Mouse (Mus musculus): ENCODE results near the gene Dbnl. TPM values are rescaled to one million over a fixed set of nuclear protein-coding genes. Genes with fewer than 3 reads are reported as not detected.

Dbnl gene
- polyA plus RNA-seq, 1 experiment from 2014 or later, result 44.5 TPM

- WGBS (ENCODE audit: insufficient replicate concordance), result 66% methylated on average over 6 of the region's 6 CpGs
- no peak for ATAC-seq (ENCODE audit: insufficient read depth)
- Histone ChIP-seq H3K9me3 (replicated peaks) (no peaks in the 10 kb centered on the region), H3K27ac (replicated peaks) (no peak overlapping the region), H3K4me2 (no peak overlapping the region), H3K36me3 (replicated peaks) (peaks cover 23% of the 10 kb centered on the region), H3K27me3 (no peaks in the 10 kb centered on the region), H3K4me3 (replicated peaks) (no peak overlapping the region), H3K9ac (no peak overlapping the region), H3K4me1 (replicated peaks) (peaks cover 13% of the 10 kb centered on the region)
Measured at GRCm38 (mm10) chr11:5766019-5766418, 22.3 kb upstream of the Dbnl start.

GRCm38 (mm10) chr11:5778481-5778880, 9.8 kb upstream of the Dbnl start:
- no peak overlapping the region for H3K9ac ChIP-seq
- H3K4me2 ChIP-seq, result no peak overlapping the region
- H3K4me1 ChIP-seq (replicated peaks), result peaks cover 13% of the 10 kb centered on the region
- ATAC-seq (ENCODE audit: insufficient read depth), result no peak
- H3K4me3 ChIP-seq (replicated peaks), result no peak overlapping the region
- no peaks in the 10 kb centered on the region for H3K9me3 ChIP-seq (replicated peaks)
- 57% methylated on average over 2 of the region's 2 CpGs for WGBS (ENCODE audit: insufficient replicate concordance)
- no peaks in the 10 kb centered on the region for H3K36me3 ChIP-seq (replicated peaks)
- no peaks in the 10 kb centered on the region for H3K27me3 ChIP-seq
- H3K27ac ChIP-seq (replicated peaks), result no peak overlapping the region

GRCm38 (mm10) chr11:5780035-5780499, 8.2 kb upstream of the Dbnl start:
- no peak overlapping the region for H3K27ac ChIP-seq (replicated peaks)
- no peaks in the 10 kb centered on the region for H3K27me3 ChIP-seq
- 80% methylated on average over 6 of the region's 6 CpGs for WGBS (ENCODE audit: insufficient replicate concordance)
- H3K4me2 ChIP-seq, result no peak overlapping the region
- H3K9ac ChIP-seq, result no peak overlapping the region
- H3K4me1 ChIP-seq (replicated peaks), result peaks cover 13% of the 10 kb centered on the region
- no peaks in the 10 kb centered on the region for H3K36me3 ChIP-seq (replicated peaks)
- H3K9me3 ChIP-seq (replicated peaks), result no peaks in the 10 kb centered on the region
- H3K4me3 ChIP-seq (replicated peaks), result no peak overlapping the region
- no peak for ATAC-seq (ENCODE audit: insufficient read depth)

- peak overlapping the region; percentile 42 for H3K4me2 ChIP-seq
- no peak overlapping the region for H3K9ac ChIP-seq
- H3K27me3 ChIP-seq, result no peaks in the 10 kb centered on the region
- H3K4me3 ChIP-seq (replicated peaks), result no peak overlapping the region
- no peaks in the 10 kb centered on the region for H3K36me3 ChIP-seq (replicated peaks)
- peak; percentile 82 for ATAC-seq (ENCODE audit: insufficient read depth)
- 43% methylated on average over 8 of the region's 8 CpGs for WGBS (ENCODE audit: insufficient replicate concordance)
- H3K4me1 ChIP-seq (replicated peaks), result peaks cover 29% of the 10 kb centered on the region
- H3K9me3 ChIP-seq (replicated peaks), result no peaks in the 10 kb centered on the region
- H3K27ac ChIP-seq (replicated peaks), result peak overlapping the region; percentile 15
Measured at GRCm38 (mm10) chr11:5782199-5782944, 5.9 kb upstream of the Dbnl start.

GRCm38 (mm10) chr11:5785732-5786131, 2.6 kb upstream of the Dbnl start:
- Histone ChIP-seq H3K27ac (replicated peaks) (peak overlapping the region; percentile 58; the same call in 1 of the 2 replicates), H3K36me3 (replicated peaks) (0 out of 2 replicates have a peak, but pooled peaks cover 1% of the 10 kb centered on the region), H3K4me2 (no peak overlapping the region), H3K4me3 (replicated peaks) (no peak overlapping the region), H3K4me1 (replicated peaks) (peaks cover 48% of the 10 kb centered on the region), H3K9me3 (replicated peaks) (no peaks in the 10 kb centered on the region), H3K9ac (no peak overlapping the region), H3K27me3 (no peaks in the 10 kb centered on the region)
- no peak for ATAC-seq (ENCODE audit: insufficient read depth)

GRCm38 (mm10) chr11:5787671-5788055, 625 bp upstream of the Dbnl start:
- peak overlapping the region; percentile 82 for H3K4me3 ChIP-seq (replicated peaks)
- H3K4me2 ChIP-seq, result peak overlapping the region; percentile 88
- peak overlapping the region; percentile 86 for H3K9ac ChIP-seq
- H3K27me3 ChIP-seq, result no peaks in the 10 kb centered on the region
- ATAC-seq (ENCODE audit: insufficient read depth), result no peak
- H3K4me1 ChIP-seq (replicated peaks), result peaks cover 41% of the 10 kb centered on the region
- H3K36me3 ChIP-seq (replicated peaks), result peaks cover 17% of the 10 kb centered on the region
- no peaks in the 10 kb centered on the region for H3K9me3 ChIP-seq (replicated peaks)
- 15% methylated on average over 8 of the region's 8 CpGs for WGBS (ENCODE audit: insufficient replicate concordance)
- H3K27ac ChIP-seq (replicated peaks), result peak overlapping the region; percentile 98

GRCm38 (mm10) chr11:5789071-5789753, 924 bp downstream of the Dbnl start:
- 29% methylated on average over 6 of the region's 6 CpGs for WGBS (ENCODE audit: insufficient replicate concordance)
- peaks cover 38% of the 10 kb centered on the region for H3K4me1 ChIP-seq (replicated peaks)

GRCm38 (mm10) chr11:5789754-5790333, 1.6 kb downstream of the Dbnl start:
- Histone ChIP-seq H3K27me3 (no peaks in the 10 kb centered on the region), H3K4me3 (replicated peaks) (peak overlapping the region; percentile 82), H3K4me2 (peak overlapping the region; percentile 88), H3K9me3 (replicated peaks) (no peaks in the 10 kb centered on the region), H3K9ac (peak overlapping the region; percentile 86), H3K4me1 (replicated peaks) (peaks cover 38% of the 10 kb centered on the region), H3K36me3 (replicated peaks) (peaks cover 36% of the 10 kb centered on the region), H3K27ac (replicated peaks) (peak overlapping the region; percentile 98)
- 38% methylated on average over 3 of the region's 3 CpGs for WGBS (ENCODE audit: insufficient replicate concordance)
- no peak for ATAC-seq (ENCODE audit: insufficient read depth)

More at GRCm38 (mm10) chr11:5789071-5789753, 924 bp downstream of the Dbnl start:
- Histone ChIP-seq H3K27ac (replicated peaks) (peak overlapping the region; percentile 98), H3K4me3 (replicated peaks) (peak overlapping the region; percentile 82), H3K9me3 (replicated peaks) (no peaks in the 10 kb centered on the region), H3K9ac (peak overlapping the region; percentile 86), H3K4me2 (peak overlapping the region; percentile 88), H3K36me3 (replicated peaks) (peaks cover 30% of the 10 kb centered on the region), H3K27me3 (no peaks in the 10 kb centered on the region)
- ATAC-seq (ENCODE audit: insufficient read depth), result no peak

- no peak for ATAC-seq (ENCODE audit: insufficient read depth)
- peaks cover 38% of the 10 kb centered on the region for H3K4me1 ChIP-seq (replicated peaks)
- no peaks in the 10 kb centered on the region for H3K9me3 ChIP-seq (replicated peaks)
- WGBS (ENCODE audit: insufficient replicate concordance), result 80% methylated on average over 1 of the region's 1 CpGs
- H3K9ac ChIP-seq, result no peak overlapping the region
- peaks cover 42% of the 10 kb centered on the region for H3K36me3 ChIP-seq (replicated peaks)
- H3K4me2 ChIP-seq, result no peak overlapping the region; the same call in 1 of the 2 replicates
- H3K27me3 ChIP-seq, result no peaks in the 10 kb centered on the region
- H3K27ac ChIP-seq (replicated peaks), result peak overlapping the region; percentile 15; the same call in 1 of the 2 replicates
- H3K4me3 ChIP-seq (replicated peaks), result no peak overlapping the region
Measured at GRCm38 (mm10) chr11:5790431-5790830, 2.1 kb downstream of the Dbnl start.

- Histone ChIP-seq H3K9me3 (replicated peaks) (no peaks in the 10 kb centered on the region), H3K36me3 (replicated peaks) (peaks cover 89% of the 10 kb centered on the region), H3K27me3 (no peaks in the 10 kb centered on the region), H3K4me2 (no peak overlapping the region), H3K4me1 (replicated peaks) (0 out of 2 replicates have a peak, but pooled peaks cover 7% of the 10 kb centered on the region), H3K4me3 (replicated peaks) (no peak overlapping the region), H3K9ac (no peak overlapping the region), H3K27ac (replicated peaks) (no peak overlapping the region)
- 78% methylated on average over 9 of the region's 9 CpGs for WGBS (ENCODE audit: insufficient replicate concordance)
- no peak for ATAC-seq (ENCODE audit: insufficient read depth)
Measured at GRCm38 (mm10) chr11:5795290-5795689, 7.0 kb downstream of the Dbnl start.

GRCm38 (mm10) chr11:5795706-5796105, 7.4 kb downstream of the Dbnl start:
- H3K27me3 ChIP-seq, result no peaks in the 10 kb centered on the region
- H3K4me3 ChIP-seq (replicated peaks), result no peak overlapping the region
- no peaks in the 10 kb centered on the region for H3K9me3 ChIP-seq (replicated peaks)
- peaks cover 93% of the 10 kb centered on the region for H3K36me3 ChIP-seq (replicated peaks)
- H3K4me2 ChIP-seq, result no peak overlapping the region
- no peak for ATAC-seq (ENCODE audit: insufficient read depth)
- H3K27ac ChIP-seq (replicated peaks), result no peak overlapping the region
- H3K9ac ChIP-seq, result no peak overlapping the region
- 78% methylated on average over 7 of the region's 7 CpGs for WGBS (ENCODE audit: insufficient replicate concordance)
- 0 out of 2 replicates have a peak, but pooled peaks cover 4% of the 10 kb centered on the region for H3K4me1 ChIP-seq (replicated peaks)

Data from liver, embryonic 15.5 days (tissue).